Mouse (Mus musculus): ENCODE measurements around the gene Itsn1. TPM values are rescaled to one million over a fixed set of nuclear protein-coding genes. Genes with fewer than 3 reads are reported as not detected.

The Itsn1 gene
- polyA plus RNA-seq, 1 experiment from 2014 or later: 9.7 TPM

- Histone ChIP-seq H3K9ac (replicated peaks; ENCODE audit: low read depth) (no peak overlapping the region), H3K27ac (ENCODE audit: low read length) (0 out of 2 replicates have a peak overlapping the region, but pooled peaks have one; percentile 20)
- peak; percentile 65 for ATAC-seq
Measured at GRCm38 (mm10) chr16:91804831-91805230, 75.8 kb downstream of the Itsn1 start.

GRCm38 (mm10) chr16:91810235-91810634 lies 81.2 kb downstream of the Itsn1 start:
- ATAC-seq (peak; percentile 88), DNase-seq (ENCODE audit: low spot score) (peak; percentile 53)
- TF ChIP-seq EP300 (IDR thresholded peaks at IDR 0.05): no peak
- no peak for TF ChIP-seq CTCF (IDR thresholded peaks at IDR 0.05)
- H3K27me3 ChIP-seq (replicated peaks; ENCODE audit: insufficient read depth, low read length): no peaks in the 10 kb centered on the region
- 61% methylated on average over 7 of the region's 7 CpGs for WGBS
- no peak overlapping the region for H3K4me2 ChIP-seq (replicated peaks; ENCODE audit: low read depth, low read length)
- H3K36me3 ChIP-seq (ENCODE audit: insufficient read depth, low read length): peaks cover under 1% of the 10 kb centered on the region; the same call in 1 of the 2 replicates
- H3K4me1 ChIP-seq (ENCODE audit: insufficient read depth, low read depth, low read length): no peaks in the 10 kb centered on the region
- H3K9me3 ChIP-seq (ENCODE audit: low read length): no peaks in the 10 kb centered on the region
- H3K9ac ChIP-seq (replicated peaks; ENCODE audit: low read depth): no peak overlapping the region
- H3K27ac ChIP-seq (ENCODE audit: low read length): no peak overlapping the region
- H3K4me3 ChIP-seq (ENCODE audit: low read depth, low read length): no peak overlapping the region

More at GRCm38 (mm10) chr16:91804831-91805230, 75.8 kb downstream of the Itsn1 start:
- Histone ChIP-seq H3K9me3 (ENCODE audit: low read length) (no peaks in the 10 kb centered on the region), H3K4me3 (ENCODE audit: low read depth, low read length) (no peak overlapping the region), H3K4me1 (ENCODE audit: insufficient read depth, low read depth, low read length) (no peaks in the 10 kb centered on the region), H3K4me2 (replicated peaks; ENCODE audit: low read depth, low read length) (no peak overlapping the region), H3K27me3 (replicated peaks; ENCODE audit: insufficient read depth, low read length) (no peaks in the 10 kb centered on the region), H3K36me3 (ENCODE audit: insufficient read depth, low read length) (no peaks in the 10 kb centered on the region; the same call in 1 of the 2 replicates)
- TF ChIP-seq CTCF (IDR thresholded peaks at IDR 0.05): no peak
- TF ChIP-seq EP300 (IDR thresholded peaks at IDR 0.05): no peak
- WGBS: 37% methylated on average over 5 of the region's 5 CpGs
- peak; percentile 38 for DNase-seq (ENCODE audit: low spot score)

- TF ChIP-seq EP300 (IDR thresholded peaks at IDR 0.05) (no peak), CTCF (IDR thresholded peaks at IDR 0.05) (no peak)
- no peak for DNase-seq (ENCODE audit: low spot score)
- Histone ChIP-seq H3K36me3 (ENCODE audit: insufficient read depth, low read length) (peaks cover 7% of the 10 kb centered on the region), H3K27ac (ENCODE audit: low read length) (no peak overlapping the region), H3K9me3 (ENCODE audit: low read length) (no peaks in the 10 kb centered on the region), H3K27me3 (replicated peaks; ENCODE audit: insufficient read depth, low read length) (no peaks in the 10 kb centered on the region), H3K4me1 (ENCODE audit: insufficient read depth, low read depth, low read length) (no peaks in the 10 kb centered on the region), H3K9ac (replicated peaks; ENCODE audit: low read depth) (no peak overlapping the region), H3K4me2 (replicated peaks; ENCODE audit: low read depth, low read length) (no peak overlapping the region), H3K4me3 (ENCODE audit: low read depth, low read length) (no peak overlapping the region)
- no peak for ATAC-seq
- 92% methylated on average over 7 of the region's 7 CpGs for WGBS
Measured at GRCm38 (mm10) chr16:91811339-91811738, 82.3 kb downstream of the Itsn1 start.

- Histone ChIP-seq H3K36me3 (ENCODE audit: insufficient read depth, low read length) (peaks cover 7% of the 10 kb centered on the region), H3K9ac (replicated peaks; ENCODE audit: low read depth) (no peak overlapping the region), H3K27me3 (replicated peaks; ENCODE audit: insufficient read depth, low read length) (no peaks in the 10 kb centered on the region), H3K9me3 (ENCODE audit: low read length) (no peaks in the 10 kb centered on the region), H3K27ac (ENCODE audit: low read length) (no peak overlapping the region), H3K4me2 (replicated peaks; ENCODE audit: low read depth, low read length) (no peak overlapping the region), H3K4me3 (ENCODE audit: low read depth, low read length) (no peak overlapping the region), H3K4me1 (ENCODE audit: insufficient read depth, low read depth, low read length) (no peaks in the 10 kb centered on the region)
- no peak for ATAC-seq
- WGBS: 91% methylated on average over 9 of the region's 9 CpGs
- no peak for DNase-seq (ENCODE audit: low spot score)
- TF ChIP-seq EP300 (IDR thresholded peaks at IDR 0.05) (no peak), CTCF (IDR thresholded peaks at IDR 0.05) (no peak)
Measured at GRCm38 (mm10) chr16:91811876-91812275, 82.8 kb downstream of the Itsn1 start.

- no peak for TF ChIP-seq EP300 (IDR thresholded peaks at IDR 0.05)
- no peak for TF ChIP-seq CTCF (IDR thresholded peaks at IDR 0.05)
- WGBS: 84% methylated on average over 6 of the region's 6 CpGs
- H3K4me3 ChIP-seq (ENCODE audit: low read depth, low read length): no peak overlapping the region
- no peak overlapping the region for H3K4me2 ChIP-seq (replicated peaks; ENCODE audit: low read depth, low read length)
- no peaks in the 10 kb centered on the region for H3K27me3 ChIP-seq (replicated peaks; ENCODE audit: insufficient read depth, low read length)
- H3K4me1 ChIP-seq (ENCODE audit: insufficient read depth, low read depth, low read length): no peaks in the 10 kb centered on the region
- no peaks in the 10 kb centered on the region for H3K9me3 ChIP-seq (ENCODE audit: low read length)
- H3K27ac ChIP-seq (ENCODE audit: low read length): no peak overlapping the region
- no peak for ATAC-seq
- H3K36me3 ChIP-seq (ENCODE audit: insufficient read depth, low read length): peaks cover 11% of the 10 kb centered on the region
- no peak for DNase-seq (ENCODE audit: low spot score)
- H3K9ac ChIP-seq (replicated peaks; ENCODE audit: low read depth): no peak overlapping the region
Measured at GRCm38 (mm10) chr16:91813543-91813942, 84.5 kb downstream of the Itsn1 start.

- H3K36me3 ChIP-seq (ENCODE audit: insufficient read depth, low read length): peaks cover 26% of the 10 kb centered on the region
- DNase-seq (ENCODE audit: low spot score) (no peak), ATAC-seq (no peak)
- H3K9ac ChIP-seq (replicated peaks; ENCODE audit: low read depth): no peak overlapping the region
- no peak overlapping the region for H3K27ac ChIP-seq (ENCODE audit: low read length)
- WGBS: 82% methylated on average over 3 of the region's 3 CpGs
- H3K9me3 ChIP-seq (ENCODE audit: low read length): no peaks in the 10 kb centered on the region
- H3K27me3 ChIP-seq (replicated peaks; ENCODE audit: insufficient read depth, low read length): no peaks in the 10 kb centered on the region
- no peaks in the 10 kb centered on the region for H3K4me1 ChIP-seq (ENCODE audit: insufficient read depth, low read depth, low read length)
- H3K4me3 ChIP-seq (ENCODE audit: low read depth, low read length): no peak overlapping the region
- H3K4me2 ChIP-seq (replicated peaks; ENCODE audit: low read depth, low read length): no peak overlapping the region
- TF ChIP-seq CTCF (IDR thresholded peaks at IDR 0.05): no peak
- no peak for TF ChIP-seq EP300 (IDR thresholded peaks at IDR 0.05)
Measured at GRCm38 (mm10) chr16:91815067-91815466, 86.0 kb downstream of the Itsn1 start.

- no peak for TF ChIP-seq CTCF (IDR thresholded peaks at IDR 0.05)
- TF ChIP-seq EP300 (IDR thresholded peaks at IDR 0.05): no peak
- no peak for ATAC-seq
Measured at GRCm38 (mm10) chr16:91820299-91820698, 91.2 kb downstream of the Itsn1 start.

More at GRCm38 (mm10) chr16:91820299-91820698, 91.2 kb downstream of the Itsn1 start:
- no peak for DNase-seq (ENCODE audit: low spot score)
- Histone ChIP-seq H3K36me3 (ENCODE audit: insufficient read depth, low read length) (peaks cover 30% of the 10 kb centered on the region), H3K9me3 (ENCODE audit: low read length) (no peaks in the 10 kb centered on the region), H3K4me2 (replicated peaks; ENCODE audit: low read depth, low read length) (no peak overlapping the region), H3K4me3 (ENCODE audit: low read depth, low read length) (no peak overlapping the region), H3K27ac (ENCODE audit: low read length) (no peak overlapping the region), H3K9ac (replicated peaks; ENCODE audit: low read depth) (no peak overlapping the region), H3K4me1 (ENCODE audit: insufficient read depth, low read depth, low read length) (no peaks in the 10 kb centered on the region), H3K27me3 (replicated peaks; ENCODE audit: insufficient read depth, low read length) (no peaks in the 10 kb centered on the region)
- 83% methylated on average over 8 of the region's 8 CpGs for WGBS
